Mouse (Mus musculus): ENCODE measurements around the gene Trim7.

GRCm38 (mm10) chr11:48838181-48838797 lies 12.3 kb downstream of the Trim7 start:
- TF ChIP-seq CTCF (IDR thresholded peaks at IDR 0.05; ENCODE audit: extremely low read depth, insufficient read depth, insufficient read length, insufficient replicate concordance) (no peak), POLR2A (IDR thresholded peaks at IDR 0.05; ENCODE audit: low read depth, low read length) (no peak)
